20 mouse cellular contexts compared by ENCODE assay signal in the genomic region with DNA sequence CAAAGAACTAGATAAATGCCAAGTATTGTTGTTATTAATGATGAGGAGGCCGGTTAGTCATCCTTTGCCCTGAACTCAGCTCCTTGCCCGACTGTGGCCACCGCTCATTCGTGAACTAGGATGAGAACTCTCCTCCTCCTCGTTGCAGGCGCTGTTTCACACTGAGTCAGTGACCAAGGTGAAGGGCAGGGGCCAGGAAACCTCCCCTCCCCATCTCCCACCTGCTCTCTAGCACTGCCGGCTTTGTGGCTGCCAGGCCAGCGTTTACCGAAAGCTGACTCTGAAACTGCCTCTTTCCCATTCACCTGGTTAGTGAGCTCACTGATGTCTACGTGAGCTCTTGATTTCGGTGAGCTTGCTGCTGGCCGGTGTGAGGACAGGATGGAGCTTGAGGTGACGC.
A peak's percentile ranks its signal among the peaks of the same experiment; 100 is the strongest.
DNase-seq lines count a peak whose midpoint lies in the region; ATAC-seq and TF ChIP-seq lines count a peak whose summit lies in the region.
"Had no signal": no experiment of that assay in that cellular context is flagged by ENCODE, and none has a peak within 500 bp of the region (broad histone marks: within the 10 kb centered on the region; RNA-seq: fewer than 3 reads in every experiment).

No protein-coding gene starts in this region.

- no peak overlapping the region for H3K4me2 ChIP-seq in forebrain, embryonic 15.5 days (replicated peaks)
- H3K4me2 ChIP-seq in forebrain, embryonic 12.5 days = no peak overlapping the region
- H3K4me2 ChIP-seq: embryonic facial prominence, embryonic 15.5 days; heart, embryonic 12.5 days; hindbrain, embryonic 15.5 days had no signal

- no peak for TF ChIP-seq CTCF in left cerebral cortex, adult 2 months (IDR thresholded peaks at IDR 0.05)

- DNase-seq in Muller cell, postnatal 12 days (ENCODE audit: inconsistent ontology term) = peak; percentile 14
- DNase-seq in natural killer cell, adult 2 months (ENCODE audit: low spot score in 2 of 2) = peak; percentile 28 to 49
- no peak for DNase-seq in kidney, adult 9 months
- DNase-seq in kidney, postnatal 10 days = no peak
- DNase-seq in left cerebral cortex, adult 2 months (ENCODE audit: extremely low spot score in 1 of 2, low spot score in 2 of 2) = no peak
- DNase-seq: adrenal gland, adult 8-10 months; adrenal gland, postnatal 36 days; B cell, adult 2 months; cerebellum, adult 2 months; cerebellum, postnatal 10 days; gastrocnemius, postnatal 14 days; kidney, adult 11 months had no signal

- H3K36me3 ChIP-seq in forebrain, embryonic 15.5 days = no peaks in the 10 kb centered on the region
- H3K36me3 ChIP-seq in forebrain, embryonic 12.5 days (replicated peaks) = no peaks in the 10 kb centered on the region
- H3K36me3 ChIP-seq: embryonic facial prominence, embryonic 15.5 days; forebrain, embryonic 10.5 days; heart, embryonic 12.5 days; hindbrain, embryonic 15.5 days had no signal

- H3K4me3 ChIP-seq in forebrain, embryonic 15.5 days = no peak overlapping the region
- no peak overlapping the region for H3K4me3 ChIP-seq in forebrain, embryonic 12.5 days (replicated peaks)
- no peak overlapping the region for H3K4me3 ChIP-seq in left cerebral cortex, adult 2 months
- H3K4me3 ChIP-seq: embryonic facial prominence, embryonic 15.5 days; erythroblast, embryonic 14.5 days; forebrain, embryonic 10.5 days; heart, embryonic 12.5 days; hindbrain, embryonic 15.5 days had no signal

- H3K4me1 ChIP-seq in forebrain, embryonic 15.5 days = peaks cover 8% of the 10 kb centered on the region
- no peaks in the 10 kb centered on the region for H3K4me1 ChIP-seq in forebrain, embryonic 12.5 days
- H3K4me1 ChIP-seq: hindbrain, embryonic 15.5 days had no signal

- no peak overlapping the region for H3K9ac ChIP-seq in forebrain, embryonic 15.5 days (replicated peaks)
- H3K9ac ChIP-seq in forebrain, embryonic 12.5 days = no peak overlapping the region
- H3K9ac ChIP-seq: embryonic facial prominence, embryonic 15.5 days; heart, embryonic 12.5 days; hindbrain, embryonic 15.5 days had no signal

- 0 out of 2 replicates have a peak, but pooled peaks have one; percentile 16 for ATAC-seq in forebrain, embryonic 15.5 days (replicated peaks)
- ATAC-seq in forebrain, embryonic 12.5 days (ENCODE audit: low FRiP score) = no peak
- ATAC-seq: forebrain, embryonic 16.5 days had no signal

- WGBS in forebrain, embryonic 15.5 days = 60% methylated on average over 13 of the region's 13 CpGs
- WGBS in forebrain, embryonic 12.5 days = 60% methylated on average over 13 of the region's 13 CpGs

- no peaks in the 10 kb centered on the region for H3K27me3 ChIP-seq in forebrain, embryonic 15.5 days
- H3K27me3 ChIP-seq in forebrain, embryonic 12.5 days = no peaks in the 10 kb centered on the region
- H3K27me3 ChIP-seq: embryonic facial prominence, embryonic 15.5 days; heart, embryonic 12.5 days; hindbrain, embryonic 15.5 days had no signal

- no peak overlapping the region for H3K27ac ChIP-seq in forebrain, embryonic 15.5 days (replicated peaks)
- no peak overlapping the region for H3K27ac ChIP-seq in forebrain, embryonic 12.5 days
- H3K27ac ChIP-seq in left cerebral cortex, adult 2 months = no peak overlapping the region
- H3K27ac ChIP-seq: embryonic facial prominence, embryonic 15.5 days; forebrain, embryonic 10.5 days; hindbrain, embryonic 15.5 days had no signal

- intact Hi-C loops in left cerebral cortex, adult 2 months (cut with DNase I) = no loop called here

- H3K9me3 ChIP-seq in forebrain, embryonic 15.5 days = no peaks in the 10 kb centered on the region
- no peaks in the 10 kb centered on the region for H3K9me3 ChIP-seq in forebrain, embryonic 12.5 days
- H3K9me3 ChIP-seq: embryonic facial prominence, embryonic 15.5 days; forebrain, embryonic 10.5 days; heart, embryonic 12.5 days; hindbrain, embryonic 15.5 days had no signal

Comparison
In these comparisons a context has a peak if more than half of its experiments do, and no peak if none do; other contexts are left out.
1. DNase-seq: peak in Muller cell, postnatal 12 days (single experiment) and natural killer cell, adult 2 months (2 of 2); none in kidney, adult 9 months (single experiment), kidney, postnatal 10 days (single experiment) and left cerebral cortex, adult 2 months (0 of 2).